Mouse (Mus musculus) embryo, embryonic 11 days (tissue): ENCODE measurements at regions not wholly inside any gene's neighbourhood (a gene's known extent, or its start where the extent isn't known, plus 50 kb on each side); places are given as distances from the start of the nearest gene placed in this dataset.
A peak's percentile ranks its signal among the peaks of the same experiment; 100 is the strongest.

Experiments
- DNase-seq: peaks from one replicate; pipeline ENCODE4 v3.0.0-alpha.2; 2015

DNA sequence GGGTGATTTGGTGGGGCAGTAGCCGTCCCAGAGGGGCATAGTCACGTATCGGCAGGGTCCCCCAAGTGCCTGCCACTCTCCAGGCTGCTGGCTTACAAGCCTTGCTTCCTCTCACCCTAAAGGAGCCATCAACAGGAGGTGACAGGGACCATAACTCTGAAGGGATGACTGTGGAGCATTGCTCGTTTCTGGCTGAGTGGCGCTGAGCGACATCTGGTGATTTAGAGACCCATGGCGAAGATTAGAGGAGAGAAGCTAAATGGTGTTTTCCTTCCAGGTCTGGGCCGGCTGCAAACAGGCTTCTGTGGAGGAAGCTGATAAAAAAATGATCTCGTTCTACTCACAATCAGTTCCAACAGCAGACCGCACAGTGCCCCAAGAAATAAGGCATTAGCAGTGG, 193.2 kb upstream of the Sulf2 start:
- peak; percentile 45 for DNase-seq

DNA sequence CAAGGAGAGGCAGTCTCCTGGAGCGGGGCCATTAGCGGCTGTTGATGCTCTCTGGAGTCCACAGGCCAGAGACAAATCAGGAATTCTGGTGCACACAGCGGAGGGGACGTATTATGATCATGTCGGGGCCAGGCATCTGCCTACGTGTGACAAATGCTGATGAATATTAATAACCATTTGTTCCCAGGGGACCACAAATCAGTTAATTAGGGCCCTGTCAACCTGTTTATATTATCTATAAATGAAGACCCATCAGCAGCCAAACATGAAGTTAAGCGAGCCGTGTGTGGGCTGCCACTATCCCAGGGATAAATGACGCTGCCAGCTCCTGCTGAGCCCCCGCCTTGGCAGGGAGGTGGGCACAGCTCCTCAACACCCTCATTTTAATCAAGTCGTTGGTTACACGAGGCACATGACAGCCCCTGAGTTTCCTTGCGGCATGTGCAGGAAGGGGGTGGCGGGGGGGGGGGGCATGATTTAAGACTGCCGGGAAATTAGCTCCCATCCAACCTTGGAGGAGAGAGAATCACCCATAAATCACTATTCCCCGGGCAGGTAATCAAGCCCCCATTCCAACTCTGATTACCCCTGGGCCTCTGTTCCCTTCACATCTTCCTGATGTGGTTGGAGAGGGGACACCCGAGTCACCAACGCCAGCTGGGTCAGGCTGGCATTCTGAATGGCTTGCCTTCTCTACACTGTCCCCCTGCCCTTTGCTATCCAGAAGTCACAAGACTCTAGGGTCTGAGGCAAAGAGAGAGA, 191.1 kb upstream of the Sulf2 start:
- peak; percentile 49 for DNase-seq

DNA sequence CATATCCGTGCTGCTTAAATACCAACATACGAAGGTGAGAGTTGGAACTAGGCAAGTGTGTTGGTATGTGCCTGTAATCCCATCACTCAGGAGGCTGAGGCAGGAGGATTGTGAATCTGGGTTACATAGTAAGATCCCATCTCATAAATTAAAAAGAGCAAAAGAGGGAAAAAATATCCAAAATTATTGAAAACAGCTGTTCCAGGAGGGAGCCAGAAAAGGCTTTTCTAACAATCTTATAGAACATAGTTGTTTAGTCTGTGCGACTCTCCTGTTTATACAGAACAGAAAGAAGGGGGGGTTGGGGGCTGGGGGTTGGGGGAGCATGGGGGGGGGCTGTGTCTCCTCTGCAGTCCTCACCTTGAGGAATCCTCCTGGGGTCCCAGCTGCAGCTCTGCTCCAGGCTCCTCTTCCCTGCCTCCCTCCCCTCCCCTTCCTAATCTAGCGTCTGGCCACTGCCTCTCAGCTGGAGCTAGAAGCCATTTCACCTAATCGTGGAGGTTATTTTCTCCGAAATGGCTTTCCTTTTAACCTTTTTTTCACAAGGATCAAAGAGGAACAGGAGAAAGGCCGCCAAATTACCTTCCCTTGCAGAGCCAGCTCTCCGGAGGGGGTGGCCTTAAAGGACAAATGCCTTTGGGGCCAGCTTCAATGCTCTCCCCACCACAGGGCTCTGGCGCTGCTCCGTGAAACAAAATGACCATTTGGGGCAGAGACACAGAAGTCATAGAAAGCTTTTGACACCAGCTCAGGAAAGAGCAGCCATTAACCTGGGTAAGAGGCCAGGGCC, 188.3 kb upstream of the Sulf2 start:
- peak; percentile 59 for DNase-seq

DNA sequence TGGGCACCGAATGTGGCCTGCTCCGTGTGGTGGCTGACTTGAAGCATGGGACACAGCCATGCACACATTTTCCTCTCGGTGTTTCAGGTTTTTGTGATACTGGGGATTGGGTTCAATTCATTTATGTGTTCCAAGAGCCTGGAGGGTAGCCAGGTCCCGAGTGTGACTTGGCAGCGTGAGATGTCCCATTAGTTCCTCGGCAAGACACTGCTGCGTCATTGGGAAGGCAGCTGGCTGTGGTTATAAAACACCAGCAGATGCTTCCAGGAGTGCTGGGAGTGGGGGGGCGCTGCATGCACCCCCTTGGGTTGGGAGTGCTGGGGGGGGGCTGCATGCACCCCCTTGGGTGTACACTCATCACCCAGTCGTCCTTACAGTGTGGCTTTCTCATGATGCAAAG, 186.9 kb upstream of the Sulf2 start:
- DNase-seq, result no peak

DNA sequence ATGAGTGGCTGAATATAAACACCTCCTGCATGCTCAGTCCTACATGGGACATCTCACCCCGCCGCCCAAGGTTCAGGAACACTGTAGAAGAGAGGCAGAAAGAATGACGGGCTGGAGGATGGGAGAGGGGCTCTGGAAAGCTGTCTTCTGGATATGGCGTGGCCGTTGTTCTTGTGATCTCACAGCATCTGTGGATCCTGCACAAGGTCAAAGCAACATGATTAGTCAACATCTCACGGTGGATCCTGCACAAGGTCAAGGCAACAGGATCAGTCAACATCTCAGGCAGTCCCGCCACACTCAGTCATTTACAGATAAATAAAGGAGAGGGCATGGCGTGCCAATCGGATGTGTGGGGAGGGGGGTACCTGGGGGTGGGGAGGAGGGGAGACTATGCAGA, 184.7 kb upstream of the Sulf2 start:
- no peak for DNase-seq

DNA sequence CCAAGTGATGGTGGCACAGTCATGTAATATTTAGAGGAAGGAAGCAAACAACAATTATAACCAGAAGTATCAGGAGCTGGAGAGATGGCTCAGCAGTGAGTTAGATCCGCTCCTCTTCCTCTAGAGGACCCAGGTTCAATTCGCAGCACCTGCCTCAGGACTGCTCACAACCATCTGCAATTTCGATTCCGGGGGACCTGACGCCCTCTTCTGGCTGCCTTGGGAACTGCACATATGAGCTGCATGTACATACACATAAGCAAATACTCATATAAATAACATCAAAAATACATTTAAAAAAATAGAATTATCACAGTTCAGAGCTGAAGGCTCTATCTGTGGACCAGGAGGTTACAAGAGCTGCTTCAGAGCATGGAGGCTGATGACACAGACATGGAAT, 184.0 kb upstream of the Sulf2 start:
- no peak for DNase-seq

DNA sequence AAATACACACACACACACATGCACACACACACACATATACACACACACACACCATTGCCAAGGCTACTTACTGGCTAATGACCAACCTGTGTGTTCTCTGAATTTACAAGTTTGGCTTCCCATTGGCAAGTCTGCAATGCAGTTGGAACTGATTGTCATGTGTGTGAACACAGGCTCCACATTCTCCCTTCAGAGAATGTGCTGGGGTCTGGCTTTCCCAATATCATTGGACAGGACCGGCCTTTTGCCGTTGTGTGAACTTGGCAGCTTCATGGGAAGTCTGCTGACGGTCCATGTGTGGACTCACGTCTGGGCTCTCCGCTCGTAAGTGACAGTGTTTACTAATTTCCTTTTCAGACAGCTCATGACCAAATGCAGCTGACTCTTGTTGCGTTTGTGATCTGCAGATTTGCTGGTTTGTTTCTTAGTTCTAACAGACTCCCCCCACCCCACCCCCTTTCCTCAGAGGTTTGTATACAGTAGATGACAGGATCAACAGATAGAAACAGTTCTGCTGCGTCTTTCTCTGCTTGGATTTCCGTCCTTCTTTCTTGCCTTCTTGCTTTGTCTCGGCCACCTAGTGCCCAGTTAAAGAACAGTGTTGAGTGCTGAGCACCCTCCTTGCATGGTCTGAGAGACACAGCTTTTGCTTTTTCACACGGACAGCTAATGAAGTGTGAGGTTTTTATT, 183.1 kb upstream of the Sulf2 start:
- DNase-seq, result no peak

DNA sequence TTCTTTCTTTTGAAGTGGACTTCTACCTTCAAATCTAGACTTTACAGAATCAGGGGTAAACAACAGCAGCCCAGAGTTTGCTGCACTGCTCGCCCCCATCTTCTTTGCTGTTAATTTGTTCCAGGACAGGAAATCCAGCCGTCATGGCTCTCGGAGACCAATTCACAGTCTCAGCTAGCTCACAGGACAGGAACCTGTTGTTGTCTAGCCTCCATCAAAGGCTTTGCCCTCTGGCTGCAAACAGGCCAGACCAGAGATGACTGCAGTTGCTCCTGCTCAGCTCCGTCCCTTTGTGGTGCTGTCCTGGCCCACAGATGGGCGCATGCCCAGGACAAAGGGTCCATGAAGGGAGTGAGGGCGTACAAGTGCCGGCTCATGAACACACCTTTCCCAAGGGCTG, 182.2 kb upstream of the Sulf2 start:
- peak; percentile 35 for DNase-seq

DNA sequence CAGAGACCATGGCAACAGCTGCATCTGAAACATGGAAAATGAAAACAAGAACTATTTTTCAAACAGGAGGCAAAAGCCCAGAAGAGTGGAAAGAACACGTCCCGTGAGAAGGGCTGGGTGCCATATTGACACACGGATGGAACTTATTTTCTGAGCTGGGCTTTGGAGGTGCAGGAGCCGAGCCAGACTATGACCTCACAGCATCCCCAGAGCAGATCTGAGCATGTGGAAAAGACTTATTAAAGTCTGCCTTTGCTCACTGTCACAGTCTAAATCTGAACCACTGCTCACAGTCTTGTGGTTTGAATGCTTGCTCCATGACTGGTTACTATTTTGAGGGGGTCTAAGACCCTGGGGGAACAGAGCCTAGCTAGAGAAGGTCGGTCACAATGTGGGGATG, 180.2 kb upstream of the Sulf2 start:
- DNase-seq, result no peak

DNA sequence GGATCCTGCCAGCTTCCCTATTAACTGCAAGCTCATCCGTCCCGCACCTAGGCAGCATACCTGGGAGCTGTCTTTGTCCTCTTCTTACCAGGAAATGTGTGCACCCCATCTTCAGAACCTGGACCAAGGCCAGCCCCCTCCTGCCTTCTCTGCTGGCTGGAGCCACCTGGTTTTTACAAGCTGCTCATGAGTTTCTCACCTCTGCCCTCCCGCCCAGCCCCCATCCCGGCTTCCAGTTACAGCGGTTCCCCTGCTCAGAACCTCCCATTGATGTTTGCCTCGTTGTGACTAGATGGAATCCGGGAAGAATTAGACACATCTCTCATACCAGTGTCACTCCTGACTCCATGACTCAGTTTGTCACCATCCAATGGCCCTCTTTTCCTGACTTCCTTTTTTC, 179.1 kb upstream of the Sulf2 start:
- DNase-seq, result peak; percentile 45

DNA sequence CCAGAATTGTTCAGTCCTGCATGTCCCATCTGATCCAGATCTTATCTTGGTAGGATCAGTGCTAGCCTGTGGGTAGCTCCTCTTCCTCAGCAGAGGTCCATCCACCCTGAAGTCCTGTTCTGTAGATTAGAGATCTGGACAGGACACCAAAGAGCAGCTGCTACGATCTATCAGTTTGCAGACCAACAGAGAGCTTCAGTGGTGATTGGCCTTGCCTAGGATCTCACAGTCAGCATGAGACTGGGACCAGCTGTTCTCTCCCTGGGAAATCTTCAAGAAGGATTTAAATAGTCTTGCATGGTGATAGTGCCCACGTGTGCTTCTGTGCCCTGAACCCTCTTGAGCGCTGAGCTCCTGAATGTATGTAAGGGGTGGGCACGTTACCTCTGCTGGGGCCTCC, 178.4 kb upstream of the Sulf2 start:
- DNase-seq, result no peak

DNA sequence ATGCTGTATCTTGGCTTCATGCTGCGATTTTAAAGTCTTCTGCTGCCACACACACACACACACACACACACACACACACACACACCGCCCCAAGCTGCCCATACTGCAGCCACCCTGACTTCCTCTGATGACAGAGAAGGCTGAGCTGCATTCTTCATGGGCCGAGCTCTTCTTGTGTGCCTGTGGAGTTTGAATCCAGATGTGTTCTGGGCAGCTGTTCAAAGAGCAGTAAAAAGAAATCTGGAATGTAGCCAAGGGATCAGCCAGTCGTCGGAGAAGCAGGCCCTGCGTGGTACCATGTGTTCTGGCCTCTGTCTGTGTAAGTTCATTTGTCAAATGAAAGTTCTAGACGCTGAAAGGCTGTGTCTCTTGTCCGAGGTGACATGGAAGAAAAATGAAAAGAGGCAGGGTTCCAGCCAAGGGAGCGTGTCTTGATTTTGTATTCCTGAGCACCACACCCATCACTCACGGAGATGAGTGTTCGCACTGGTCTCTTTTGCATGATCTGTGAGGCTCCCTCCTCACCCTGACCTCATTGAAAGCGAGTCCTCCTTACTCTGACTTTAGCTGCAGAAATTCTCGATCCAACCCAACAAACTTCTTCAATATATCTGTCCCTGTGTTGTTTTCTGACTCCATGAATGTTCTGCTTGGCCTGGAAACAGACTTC, 177.4 kb upstream of the Sulf2 start:
- peak; percentile 43 for DNase-seq

DNA sequence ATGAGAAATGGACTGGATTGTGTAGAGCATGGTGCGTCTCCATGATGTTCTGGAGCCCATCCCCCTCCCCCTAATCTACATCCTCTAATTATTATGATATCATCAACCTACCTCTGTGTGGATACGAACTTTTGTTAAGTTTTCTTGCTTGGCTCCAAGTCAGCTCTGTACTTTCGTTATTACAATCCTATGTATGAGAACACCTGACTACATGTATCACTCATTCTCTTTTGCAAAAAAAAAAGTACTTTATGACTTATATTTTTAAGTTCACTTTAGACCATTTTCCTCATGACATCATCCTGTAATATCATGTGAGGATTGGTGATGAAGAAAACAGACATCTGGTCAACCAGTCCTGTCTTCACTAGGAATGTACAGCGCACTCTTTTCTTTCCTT, 175.7 kb upstream of the Sulf2 start:
- no peak for DNase-seq

DNA sequence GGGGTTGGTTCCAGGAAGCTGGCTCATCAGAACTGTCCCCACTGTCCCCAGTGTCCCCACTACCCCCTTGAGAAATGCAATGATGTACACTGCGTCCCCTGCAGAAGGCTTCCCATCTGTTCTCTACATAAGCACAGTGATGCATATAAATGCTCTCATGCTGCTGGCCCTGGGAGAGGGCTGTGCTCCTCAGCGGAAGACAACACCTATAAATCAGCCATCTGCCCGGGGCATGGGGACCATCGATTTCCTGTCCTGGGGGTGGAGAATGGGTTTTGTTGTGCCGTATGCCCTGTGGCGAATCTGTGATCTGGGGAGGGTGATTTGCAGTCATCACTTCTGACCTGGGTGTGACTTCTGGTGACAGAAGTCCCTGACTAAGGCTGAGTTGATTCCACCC, 174.9 kb upstream of the Sulf2 start:
- DNase-seq, result peak; percentile 67

DNA sequence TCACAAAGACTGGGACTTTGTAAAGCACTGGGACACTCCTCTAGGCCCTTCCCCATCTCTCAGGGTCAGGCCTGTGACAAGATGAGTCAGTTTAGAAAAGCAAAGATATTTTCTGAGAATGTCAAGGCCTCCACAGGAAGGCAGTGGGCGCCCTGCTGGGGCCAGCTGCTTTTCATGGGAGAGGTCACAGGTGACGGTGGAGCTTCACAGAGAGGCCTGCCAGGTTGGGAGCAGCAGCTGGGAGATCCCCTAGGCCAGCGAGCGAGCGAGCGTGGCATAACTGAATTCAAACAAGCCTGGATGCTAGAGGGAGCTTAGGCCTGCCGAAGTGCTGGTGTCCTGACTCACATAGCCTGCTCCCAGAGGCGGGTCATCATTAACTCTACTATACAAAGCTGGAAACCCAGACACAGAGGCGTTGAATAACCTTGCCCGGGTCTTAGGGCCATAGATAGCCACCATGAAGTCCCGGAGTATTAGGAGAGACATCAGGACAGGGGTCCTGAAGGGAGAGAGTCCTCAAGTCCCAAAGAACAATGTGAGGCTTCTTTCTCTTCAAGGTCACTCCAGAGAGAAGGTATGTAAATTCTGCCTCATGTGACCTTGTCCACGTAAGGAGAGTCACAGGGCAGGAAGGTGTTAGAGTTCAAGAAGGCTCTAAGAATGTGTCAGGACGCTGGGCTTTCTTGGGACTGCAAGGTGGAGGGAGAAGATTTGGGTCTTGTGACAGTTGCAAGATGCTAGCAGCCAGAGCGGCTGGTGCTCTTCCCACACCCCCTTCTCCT, 174.3 kb upstream of the Sulf2 start:
- DNase-seq, result peak; percentile 53

DNA sequence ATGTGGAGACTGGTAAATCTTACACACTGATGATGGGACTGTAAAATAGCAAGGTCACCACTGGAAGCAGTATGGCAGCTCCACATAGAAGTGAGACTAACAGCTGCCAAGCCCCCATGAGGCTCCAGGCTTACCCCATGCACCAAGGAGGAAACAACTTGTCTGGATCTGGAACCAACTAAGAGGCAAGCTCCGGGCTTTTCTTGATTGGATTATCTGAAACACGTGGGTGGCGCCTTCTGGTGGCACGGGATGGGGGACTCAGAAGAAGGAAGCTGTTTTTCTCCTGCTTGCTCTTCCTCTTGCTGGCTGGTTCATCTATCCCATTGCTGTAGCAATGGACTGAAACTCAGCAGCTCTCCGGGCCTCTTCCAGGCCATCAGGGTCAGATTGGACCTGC, 171.5 kb upstream of the Sulf2 start:
- DNase-seq, result no peak

DNA sequence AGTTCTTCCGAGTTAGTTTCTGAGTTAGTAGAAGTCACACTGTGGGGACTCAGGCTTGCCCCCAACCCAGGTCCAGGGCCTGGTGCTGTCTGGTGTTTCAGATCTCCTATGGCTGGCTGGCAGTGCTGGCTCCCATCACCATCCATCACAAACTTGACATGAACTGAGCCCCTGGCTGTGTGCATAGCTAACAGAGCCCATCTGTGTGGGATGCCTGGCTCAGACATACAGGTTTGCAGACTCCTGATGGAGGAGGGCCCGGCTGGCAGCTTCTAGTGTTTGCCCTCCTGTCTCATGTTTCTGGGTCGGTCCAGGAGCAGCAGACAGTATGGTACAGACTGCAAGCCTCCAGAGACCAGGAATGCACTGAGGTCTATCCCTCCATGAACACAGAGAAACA, 169.5 kb upstream of the Sulf2 start:
- no peak for DNase-seq

DNA sequence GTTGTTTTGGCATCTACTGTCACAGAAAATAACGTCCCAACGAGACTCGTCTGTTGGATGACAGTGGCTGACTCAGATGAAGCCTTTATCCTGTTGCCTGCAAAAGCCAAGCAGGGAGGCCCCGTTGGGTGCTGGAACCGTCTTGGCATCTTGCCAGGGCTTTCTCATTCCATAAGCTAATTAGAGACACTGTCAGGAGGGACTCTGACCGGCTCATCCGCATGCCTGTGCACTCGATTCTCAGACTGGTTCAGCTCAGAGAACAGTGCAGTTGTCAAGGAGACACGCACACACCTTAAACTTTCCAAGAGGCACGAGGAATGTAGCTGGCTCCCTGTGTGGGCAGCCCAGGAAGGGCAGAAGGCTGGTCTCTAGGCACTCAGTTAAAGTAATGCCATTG, 169.0 kb upstream of the Sulf2 start:
- DNase-seq, result no peak

DNA sequence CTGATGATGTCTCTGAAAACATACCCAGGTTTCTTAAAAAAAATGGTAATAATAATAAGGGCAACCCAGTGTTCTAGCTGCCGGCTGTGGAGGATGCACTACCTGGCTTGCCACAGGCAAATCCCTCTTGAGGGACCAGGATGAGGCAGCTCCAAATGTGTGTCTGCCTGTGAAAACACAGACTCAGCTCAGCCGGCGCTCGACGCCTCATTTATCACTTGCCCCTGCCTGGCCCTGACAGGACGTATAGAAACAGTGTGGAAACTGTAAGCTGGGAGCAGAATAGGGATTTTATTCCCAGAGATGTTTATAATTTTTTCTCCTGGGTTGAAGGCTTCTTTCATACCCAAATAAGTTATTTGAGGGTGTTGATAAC, 167.2 kb upstream of the Sulf2 start:
- DNase-seq, result peak; percentile 69

DNA sequence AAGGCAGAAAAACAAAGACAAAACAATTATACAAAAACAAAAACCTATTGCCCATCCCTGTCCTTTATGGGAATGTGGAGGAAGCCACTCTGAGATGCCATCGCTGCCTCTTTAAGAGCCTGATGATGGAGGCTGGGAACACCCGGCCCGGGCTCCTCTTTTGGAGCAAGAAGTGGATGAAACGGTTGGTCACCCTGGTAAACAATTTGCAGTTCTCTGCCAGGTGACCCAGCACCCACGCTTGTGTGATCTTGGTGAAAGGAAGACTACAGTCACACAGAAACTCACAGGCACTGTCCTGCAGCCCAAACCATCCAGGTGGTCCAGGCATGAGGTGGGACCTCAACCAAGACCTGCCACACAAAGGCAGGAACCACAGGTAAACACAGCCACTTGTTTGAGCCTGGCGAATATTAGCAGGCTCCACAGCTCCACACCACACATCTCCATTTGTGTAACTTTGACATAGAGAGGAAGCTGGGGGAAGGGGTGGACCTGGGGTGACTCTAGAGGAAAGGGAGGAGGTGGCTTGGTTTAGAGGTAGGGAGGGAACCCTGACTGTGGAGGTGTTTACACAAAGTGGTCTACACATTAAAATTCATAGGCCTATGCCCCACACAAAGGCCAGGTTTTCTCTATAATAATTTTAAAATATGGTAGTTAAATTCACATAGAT, 166.7 kb upstream of the Sulf2 start:
- DNase-seq, result no peak

DNA sequence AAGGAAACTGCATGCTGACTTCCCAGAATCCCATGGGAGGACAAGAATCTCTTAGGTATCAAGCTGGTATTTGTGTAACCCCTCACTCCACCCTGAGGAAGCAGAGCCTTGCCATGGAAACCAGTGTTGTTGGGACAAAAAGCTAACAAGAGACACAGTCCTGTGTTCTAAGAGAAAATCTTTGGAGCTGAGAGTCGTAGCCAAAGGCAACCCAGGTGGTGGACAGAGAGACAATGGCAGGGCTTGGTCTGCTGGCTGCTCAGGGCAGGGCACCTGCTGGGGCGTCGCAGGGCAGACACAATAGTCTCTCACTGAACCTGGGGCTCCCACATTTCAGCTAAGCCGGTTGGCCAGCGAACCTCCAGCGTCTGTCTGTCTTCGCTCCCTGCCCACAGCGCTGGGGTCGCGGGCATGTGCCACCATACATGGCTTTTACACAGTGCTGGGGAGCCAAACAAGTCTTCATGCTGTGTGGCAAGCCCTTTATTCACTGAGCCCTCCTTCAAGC, 161.0 kb upstream of the Sulf2 start:
- DNase-seq, result no peak

DNA sequence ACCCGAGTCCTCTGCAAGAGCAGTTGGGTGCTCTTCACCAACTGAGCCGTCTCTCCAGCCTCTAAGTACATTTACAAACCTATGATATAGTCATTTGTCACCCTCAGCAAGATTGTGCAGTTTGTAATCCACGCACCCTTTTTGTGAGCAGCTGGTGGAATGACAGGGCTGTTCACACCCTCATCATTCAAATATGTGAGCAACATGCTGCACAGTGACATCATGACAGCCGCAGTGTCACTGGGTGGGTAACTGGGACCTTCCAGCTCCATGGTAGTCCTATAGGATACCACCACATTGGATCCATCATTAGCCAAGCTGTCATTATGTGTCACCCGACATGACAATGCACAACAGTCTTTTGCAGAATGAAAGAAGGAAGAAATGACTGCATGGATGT, 155.0 kb upstream of the Sulf2 start:
- DNase-seq, result no peak
